Mouse (Mus musculus): ENCODE data around the gene Thap2. TPM values are rescaled to one million over a fixed set of nuclear protein-coding genes. Genes with fewer than 3 reads are reported as not detected.

Thap2 gene
- polyA plus RNA-seq (2014; fragmentation: Nextera tagmentation; extraction: Ambion mirVana): 17.3 and 19.0 TPM in 2 replicates

GRCm38 (mm10) chr10:115384221-115385017, at the start of gene Thap2, which contains the start of gene Zfc3h1:
Gene Thap2 (minus strand): TSS chr10:115384443.
Gene Zfc3h1 (plus strand): TSS chr10:115384959.
- H3K9ac ChIP-seq: peak within 1 kb of the TSS; percentile 95
- peak; percentile 99 for DNase-seq
- H3K4me3 ChIP-seq (ENCODE audit: low read depth, low read length): peak within 1 kb of the TSS; percentile 91
- H3K4me2 ChIP-seq: peak within 1 kb of the TSS; percentile 70
- H3K4me1 ChIP-seq (ENCODE audit: insufficient read depth): peaks cover 8% of the 10 kb centered on the region
- H3K36me3 ChIP-seq (ENCODE audit: insufficient read depth): peaks cover 20% of the 10 kb centered on the region
- no peaks in the 10 kb centered on the region for H3K9me3 ChIP-seq (ENCODE audit: low read depth, low read length)
- no peaks in the 10 kb centered on the region for H3K27me3 ChIP-seq (ENCODE audit: insufficient read depth, low read length)
- WGBS: under 1% methylated on average over 65 of the region's 65 CpGs
- peak; percentile 99 for ATAC-seq (ENCODE audit: insufficient read depth)
- peak within 1 kb of the TSS; percentile 98 for H3K27ac ChIP-seq (ENCODE audit: low read depth)
- peak; percentile 77 for TF ChIP-seq CTCF (IDR thresholded peaks at IDR 0.05; ENCODE audit: low read depth)

- ATAC-seq (ENCODE audit: insufficient read depth) (no peak), DNase-seq (no peak)
- no peak overlapping the region for H3K9ac ChIP-seq
- peaks cover 73% of the 10 kb centered on the region for H3K36me3 ChIP-seq (ENCODE audit: insufficient read depth)
- TF ChIP-seq CTCF (IDR thresholded peaks at IDR 0.05; ENCODE audit: low read depth): no peak
- no peaks in the 10 kb centered on the region for H3K27me3 ChIP-seq (ENCODE audit: insufficient read depth, low read length)
- H3K4me2 ChIP-seq: no peak overlapping the region
- 71% methylated on average over 2 of the region's 2 CpGs for WGBS
- H3K4me3 ChIP-seq (ENCODE audit: low read depth, low read length): no peak overlapping the region
- H3K27ac ChIP-seq (ENCODE audit: low read depth): no peak overlapping the region
- H3K9me3 ChIP-seq (ENCODE audit: low read depth, low read length): no peaks in the 10 kb centered on the region
- H3K4me1 ChIP-seq (ENCODE audit: insufficient read depth): no peaks in the 10 kb centered on the region
Measured at GRCm38 (mm10) chr10:115425351-115425750, 41.1 kb upstream of the Thap2 start.

GRCm38 (mm10) chr10:115421976-115422375, 37.7 kb upstream of the Thap2 start:
- H3K4me1 ChIP-seq (ENCODE audit: insufficient read depth): no peaks in the 10 kb centered on the region
- peaks cover 67% of the 10 kb centered on the region for H3K36me3 ChIP-seq (ENCODE audit: insufficient read depth)
- H3K4me2 ChIP-seq: no peak overlapping the region
- no peaks in the 10 kb centered on the region for H3K9me3 ChIP-seq (ENCODE audit: low read depth, low read length)
- no peak for ATAC-seq (ENCODE audit: insufficient read depth)
- no peak overlapping the region for H3K9ac ChIP-seq
- 72% methylated on average over 4 of the region's 4 CpGs for WGBS
- no peak for DNase-seq
- TF ChIP-seq CTCF (IDR thresholded peaks at IDR 0.05; ENCODE audit: low read depth): no peak
- no peak overlapping the region for H3K4me3 ChIP-seq (ENCODE audit: low read depth, low read length)
- H3K27ac ChIP-seq (ENCODE audit: low read depth): no peak overlapping the region
- H3K27me3 ChIP-seq (ENCODE audit: insufficient read depth, low read length): no peaks in the 10 kb centered on the region

GRCm38 (mm10) chr10:115414056-115414455, 29.8 kb upstream of the Thap2 start:
- no peak overlapping the region for H3K4me3 ChIP-seq (ENCODE audit: low read depth, low read length)
- no peak overlapping the region for H3K9ac ChIP-seq
- H3K27me3 ChIP-seq (ENCODE audit: insufficient read depth, low read length): no peaks in the 10 kb centered on the region
- no peak for TF ChIP-seq CTCF (IDR thresholded peaks at IDR 0.05; ENCODE audit: low read depth)
- no peak overlapping the region for H3K27ac ChIP-seq (ENCODE audit: low read depth)
- H3K4me1 ChIP-seq (ENCODE audit: insufficient read depth): no peaks in the 10 kb centered on the region
- ATAC-seq (ENCODE audit: insufficient read depth) (no peak), DNase-seq (no peak)
- H3K4me2 ChIP-seq: no peak overlapping the region
- WGBS: 82% methylated on average over 3 of the region's 3 CpGs
- peaks cover 84% of the 10 kb centered on the region for H3K36me3 ChIP-seq (ENCODE audit: insufficient read depth)
- H3K9me3 ChIP-seq (ENCODE audit: low read depth, low read length): no peaks in the 10 kb centered on the region

GRCm38 (mm10) chr10:115413496-115413895, 29.3 kb upstream of the Thap2 start:
- Histone ChIP-seq H3K36me3 (ENCODE audit: insufficient read depth) (peaks cover 83% of the 10 kb centered on the region), H3K4me3 (ENCODE audit: low read depth, low read length) (no peak overlapping the region), H3K27ac (ENCODE audit: low read depth) (no peak overlapping the region), H3K27me3 (ENCODE audit: insufficient read depth, low read length) (no peaks in the 10 kb centered on the region), H3K9ac (no peak overlapping the region), H3K4me1 (ENCODE audit: insufficient read depth) (no peaks in the 10 kb centered on the region), H3K4me2 (no peak overlapping the region), H3K9me3 (ENCODE audit: low read depth, low read length) (no peaks in the 10 kb centered on the region)
- DNase-seq (no peak), ATAC-seq (ENCODE audit: insufficient read depth) (no peak)
- TF ChIP-seq CTCF (IDR thresholded peaks at IDR 0.05; ENCODE audit: low read depth): no peak
- 90% methylated on average over 2 of the region's 2 CpGs for WGBS

- H3K36me3 ChIP-seq (ENCODE audit: insufficient read depth): peaks cover 77% of the 10 kb centered on the region
- peak; percentile 85 for DNase-seq
Measured at GRCm38 (mm10) chr10:115406393-115406792, 22.1 kb upstream of the Thap2 start.

GRCm38 (mm10) chr10:115391896-115392295, 7.7 kb upstream of the Thap2 start:
- TF ChIP-seq CTCF (IDR thresholded peaks at IDR 0.05; ENCODE audit: low read depth): no peak
- 97% methylated on average over 1 of the region's 1 CpGs for WGBS
- Histone ChIP-seq H3K27me3 (ENCODE audit: insufficient read depth, low read length) (no peaks in the 10 kb centered on the region), H3K4me2 (no peak overlapping the region), H3K9ac (no peak overlapping the region), H3K4me1 (ENCODE audit: insufficient read depth) (no peaks in the 10 kb centered on the region; the same call in 1 of the 2 replicates), H3K36me3 (ENCODE audit: insufficient read depth) (peaks cover 60% of the 10 kb centered on the region), H3K27ac (ENCODE audit: low read depth) (no peak overlapping the region), H3K4me3 (ENCODE audit: low read depth, low read length) (no peak overlapping the region), H3K9me3 (ENCODE audit: low read depth, low read length) (no peaks in the 10 kb centered on the region)
- no peak for ATAC-seq (ENCODE audit: insufficient read depth)
- DNase-seq: no peak

More at GRCm38 (mm10) chr10:115406393-115406792, 22.1 kb upstream of the Thap2 start:
- ATAC-seq (ENCODE audit: insufficient read depth): no peak
- Histone ChIP-seq H3K27ac (ENCODE audit: low read depth) (no peak overlapping the region), H3K27me3 (ENCODE audit: insufficient read depth, low read length) (no peaks in the 10 kb centered on the region), H3K4me2 (no peak overlapping the region), H3K9me3 (ENCODE audit: low read depth, low read length) (no peaks in the 10 kb centered on the region), H3K4me1 (ENCODE audit: insufficient read depth) (no peaks in the 10 kb centered on the region), H3K9ac (no peak overlapping the region), H3K4me3 (ENCODE audit: low read depth, low read length) (no peak overlapping the region)
- TF ChIP-seq CTCF (IDR thresholded peaks at IDR 0.05; ENCODE audit: low read depth): peak; percentile 73
- 65% methylated on average over 6 of the region's 6 CpGs for WGBS

Measured in lung, embryonic 14.5 days (tissue).